ENCODE assay signal across 26 mouse cellular contexts in the genomic region with DNA sequence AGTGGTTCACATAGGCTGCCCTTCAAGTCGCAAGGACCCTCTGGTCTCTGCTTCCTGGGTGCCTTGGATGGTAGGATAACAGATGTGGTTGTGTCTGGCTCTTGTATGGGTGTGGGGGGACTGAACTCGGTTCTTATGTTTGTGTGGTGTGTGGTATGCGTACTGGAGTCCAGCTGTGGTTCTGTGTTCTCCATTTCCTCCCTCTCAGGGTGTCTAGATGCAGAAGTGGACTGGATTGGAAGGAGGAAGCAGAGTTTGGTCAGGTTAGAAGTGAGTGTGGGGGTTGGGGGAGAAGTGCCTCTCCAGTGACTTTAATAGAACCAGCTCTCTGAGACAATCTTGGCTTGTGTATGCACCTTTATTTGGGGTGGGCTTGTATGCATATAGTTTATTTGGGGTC. TPM values are rescaled to one million over a fixed set of nuclear protein-coding genes. Genes with fewer than 3 reads are reported as not detected.
"Had no signal": no experiment of that assay in that cellular context is flagged by ENCODE, and none has a peak within 500 bp of the region (broad histone marks: within the 10 kb centered on the region; RNA-seq: fewer than 3 reads in every experiment).

No protein-coding gene starts in this region.

- H3K4me3 ChIP-seq: kidney, embryonic 15.5 days; limb, embryonic 12.5 days; limb, embryonic 15.5 days; megakaryocyte, embryonic 14.5 days; midbrain, embryonic 10.5 days; midbrain, embryonic 13.5 days; myocyte; neural tube, embryonic 13.5 days had no signal

- H3K36me3 ChIP-seq: kidney, embryonic 15.5 days; limb, embryonic 12.5 days; limb, embryonic 15.5 days; midbrain, embryonic 10.5 days; midbrain, embryonic 13.5 days; neural tube, embryonic 13.5 days had no signal

- ATAC-seq: liver, postnatal 0 days; midbrain, embryonic 13.5 days; midbrain, embryonic 16.5 days had no signal

- H3K4me2 ChIP-seq: kidney, embryonic 15.5 days; limb, embryonic 12.5 days; limb, embryonic 15.5 days; liver, embryonic 11.5 days; lung, embryonic 14.5 days; midbrain, embryonic 13.5 days; neural tube, embryonic 13.5 days had no signal

- H3K27ac ChIP-seq: kidney, embryonic 15.5 days; limb, embryonic 12.5 days; limb, embryonic 15.5 days; liver, embryonic 14.5 days; midbrain, embryonic 10.5 days; midbrain, embryonic 13.5 days; neural tube, embryonic 13.5 days had no signal

- DNase-seq: kidney, adult 11 months; kidney, adult 8-10 months; kidney, postnatal 10 days; kidney, postnatal 36 days; left cerebral cortex, postnatal 4 days; liver, postnatal 0 days; lung, embryonic 14.5 days; lung, postnatal 10 days; lung, postnatal 4 days; retina, postnatal 1 day; thymus, adult 18-20 months; thymus, postnatal 14 days; thymus, postnatal 4 days had no signal

- H3K9me3 ChIP-seq: kidney, embryonic 15.5 days; limb, embryonic 12.5 days; limb, embryonic 15.5 days; megakaryocyte, embryonic 14.5 days; midbrain, embryonic 10.5 days; midbrain, embryonic 13.5 days; neural tube, embryonic 13.5 days had no signal

- H3K9ac ChIP-seq: kidney, embryonic 15.5 days; limb, embryonic 12.5 days; limb, embryonic 15.5 days; liver, embryonic 14.5 days; liver, postnatal 0 days; lung, embryonic 14.5 days; midbrain, embryonic 13.5 days; neural tube, embryonic 13.5 days had no signal

- H3K4me1 ChIP-seq: limb, embryonic 12.5 days; limb, embryonic 15.5 days; megakaryocyte, embryonic 14.5 days; midbrain, embryonic 10.5 days; midbrain, embryonic 13.5 days; neural tube, embryonic 13.5 days had no signal

- H3K27me3 ChIP-seq: kidney, embryonic 15.5 days; limb, embryonic 12.5 days; limb, embryonic 15.5 days; midbrain, embryonic 13.5 days; neural tube, embryonic 13.5 days had no signal

RNA-seq across cellular contexts. Expression of a gene that starts 20.7 kb away (rescaled TPM):
- total RNA-seq: monocyte, adult 5-6 weeks; neutrophil, adult 5-6 weeks had no signal
- polyA plus RNA-seq: liver, embryonic 14.5 days; myocyte had no signal
